Mouse (Mus musculus) embryo, embryonic 11 days (tissue): ENCODE measurements around the gene Mea1.

Experiments
- DNase-seq: peaks from one replicate; pipeline ENCODE4 v3.0.0-alpha.2; 2015

The Mea1 gene

GRCm38 (mm10) chr17:46673850-46674529 lies 4.6 kb upstream of the Mea1 start, which contains the start of gene Rrp36:
Gene Rrp36 (minus strand): TSS chr17:46674352.
- DNase-seq: peak; percentile 96

GRCm38 (mm10) chr17:46674530-46675283 lies 3.9 kb upstream of the Mea1 start:
- DNase-seq: no peak

GRCm38 (mm10) chr17:46678911-46679310 lies 318 bp downstream of the Mea1 start:
- no peak for DNase-seq

GRCm38 (mm10) chr17:46679843-46680759 lies 1.5 kb downstream of the Mea1 start:
- peak; percentile 70 for DNase-seq

GRCm38 (mm10) chr17:46680760-46681373 lies 2.3 kb downstream of the Mea1 start, which contains the start of gene Klhdc3:
Gene Klhdc3 (minus strand): TSS chr17:46680914.
- DNase-seq: peak; percentile 99

GRCm38 (mm10) chr17:46681466-46682118 lies 3.0 kb downstream of the Mea1 start:
- DNase-seq: no peak

- DNase-seq: no peak
These were observed 4.2 kb downstream of the Mea1 start for GRCm38 (mm10) chr17:46682654-46683389.

GRCm38 (mm10) chr17:46685913-46686312 lies 7.3 kb downstream of the Mea1 start:
- no peak for DNase-seq

GRCm38 (mm10) chr17:46690665-46691064 lies 12.1 kb downstream of the Mea1 start:
- DNase-seq: no peak

- no peak for DNase-seq
These were observed 12.8 kb downstream of the Mea1 start for GRCm38 (mm10) chr17:46691390-46691789.

- DNase-seq: no peak
These were observed 16.0 kb downstream of the Mea1 start for GRCm38 (mm10) chr17:46694517-46695063.

GRCm38 (mm10) chr17:46698515-46698914 lies 19.9 kb downstream of the Mea1 start:
- DNase-seq: no peak

- no peak for DNase-seq
These were observed 20.7 kb downstream of the Mea1 start for GRCm38 (mm10) chr17:46699245-46699644.

GRCm38 (mm10) chr17:46699912-46700311 lies 21.3 kb downstream of the Mea1 start:
- no peak for DNase-seq

- no peak for DNase-seq
These were observed 22.9 kb downstream of the Mea1 start for GRCm38 (mm10) chr17:46701489-46701888.

GRCm38 (mm10) chr17:46702100-46702499 lies 23.5 kb downstream of the Mea1 start:
- no peak for DNase-seq

GRCm38 (mm10) chr17:46702506-46702905 lies 23.9 kb downstream of the Mea1 start:
- no peak for DNase-seq

GRCm38 (mm10) chr17:46703971-46704886 lies 25.6 kb downstream of the Mea1 start:
- DNase-seq: peak; percentile 34

GRCm38 (mm10) chr17:46704887-46705835 lies 26.6 kb downstream of the Mea1 start, which contains the start of gene Ppp2r5d:
Gene Ppp2r5d (minus strand): TSS chr17:46705111.
- DNase-seq: peak; percentile 99
